ENCODE assay signal across 8 mouse cellular contexts in genomic region chr11:97971232-97971631, GRCm38 (mm10). TPM values are rescaled to one million over a fixed set of nuclear protein-coding genes. Genes with fewer than 3 reads are reported as not detected.
DNase-seq lines count a peak whose midpoint lies in the region; ATAC-seq and TF ChIP-seq lines count a peak whose summit lies in the region.

No protein-coding gene starts in this region.

- no peak overlapping the region for H3K27ac ChIP-seq in cerebellum, adult 2 months (ENCODE audit: insufficient read depth, low read length)
- no peak overlapping the region for H3K27ac ChIP-seq in liver, embryonic 11.5 days (ENCODE audit: low read depth, low read length)

- DNase-seq in cerebellum, adult 2 months: peak; percentile 54 to 64
- DNase-seq in cerebellum, adult 11-12 months: no peak
- peak; percentile 84 for DNase-seq in 3134 (ENCODE audit: extremely low read depth, insufficient read length, low spot score)
- DNase-seq in frontal cortex, postnatal 10 days (ENCODE audit: low spot score in 2 of 2): peak; percentile 71 to 74
- peak; percentile 85 for DNase-seq in heart, postnatal 4 days
- DNase-seq in lung, postnatal 14 days: peak; percentile 70
- DNase-seq in thymus, adult 18-20 months: no peak
- no peak for DNase-seq in liver, embryonic 11.5 days (ENCODE audit: low spot score)

- no peak overlapping the region for H3K9ac ChIP-seq in liver, embryonic 11.5 days (ENCODE audit: low read depth, low read length)

- WGBS in cerebellum, adult 2 months: 4% methylated on average over 7 of the region's 7 CpGs
- 32% methylated on average over 7 of the region's 7 CpGs for WGBS in liver, embryonic 11.5 days

- no peaks in the 10 kb centered on the region for H3K9me3 ChIP-seq in liver, embryonic 11.5 days (ENCODE audit: control insufficient read depth, low read length)

- no peaks in the 10 kb centered on the region for H3K27me3 ChIP-seq in cerebellum, adult 2 months (ENCODE audit: control insufficient read depth, insufficient read depth, low read length)
- no peaks in the 10 kb centered on the region; the same call in 1 of the 2 replicates for H3K27me3 ChIP-seq in liver, embryonic 11.5 days (replicated peaks; ENCODE audit: control insufficient read depth, insufficient read depth, low read length)

- H3K4me3 ChIP-seq in cerebellum, adult 2 months (replicated peaks; ENCODE audit: insufficient read depth, low read depth, low read length): peak overlapping the region; percentile 20
- H3K4me3 ChIP-seq in liver, embryonic 11.5 days (ENCODE audit: low read depth, low read length): no peak overlapping the region

- peaks cover 14% of the 10 kb centered on the region for H3K4me1 ChIP-seq in cerebellum, adult 2 months (ENCODE audit: control insufficient read depth, insufficient read depth, low read length)
- H3K4me1 ChIP-seq in liver, embryonic 11.5 days (replicated peaks; ENCODE audit: control insufficient read depth, insufficient read depth, low read length): no peaks in the 10 kb centered on the region

- TF ChIP-seq POLR2A in cerebellum, adult 2 months (IDR thresholded peaks at IDR 0.05; ENCODE audit: borderline replicate concordance, insufficient read depth, low read length): no peak

- H3K36me3 ChIP-seq in liver, embryonic 11.5 days (ENCODE audit: control insufficient read depth, insufficient read depth, low read length): no peaks in the 10 kb centered on the region

- no peak for ATAC-seq in liver, embryonic 11.5 days (replicated peaks; ENCODE audit: low FRiP score)

- no peak overlapping the region for H3K4me2 ChIP-seq in liver, embryonic 11.5 days

- TF ChIP-seq CTCF in cerebellum, adult 2 months (IDR thresholded peaks at IDR 0.05; ENCODE audit: borderline replicate concordance, insufficient read depth, low read depth, low read length): no peak

RNA-seq across cellular contexts. Expression of gene Plxdc1, which starts 15.0 kb away (rescaled TPM):
- 46.2 and 51.5 TPM in 2 replicates for polyA plus RNA-seq in cerebellum, adult 2 months (2012; rRNA removed)
- total RNA-seq in heart, postnatal 4 days (2021): 1 to 10 TPM; 3.4 to 4.2 TPM
- 0.47 and 0.77 TPM in 2 replicates for polyA plus RNA-seq in liver, embryonic 11.5 days (2014; fragmentation: Nextera tagmentation; extraction: Ambion mirVana)

RNA-seq across cellular contexts. Expression of gene Arl5c, which starts 24.7 kb away (rescaled TPM):
- 2.0 and 2.2 TPM in 2 replicates for polyA plus RNA-seq in cerebellum, adult 2 months (2012; rRNA removed)
- total RNA-seq in heart, postnatal 4 days (2021): 1 to 10 TPM; 1.6 TPM
- polyA plus RNA-seq in liver, embryonic 11.5 days (2014; fragmentation: Nextera tagmentation; extraction: Ambion mirVana): 24.0 and 31.2 TPM in 2 replicates

RNA-seq across cellular contexts. Expression of gene Cacnb1, which starts 51.6 kb away (rescaled TPM):
- polyA plus RNA-seq in cerebellum, adult 2 months (2012; rRNA removed): 34.6 and 37.5 TPM in 2 replicates
- total RNA-seq in heart, postnatal 4 days (2021): 1 to 10 TPM; 7.4 to 7.5 TPM
- 2.1 and 2.2 TPM in 2 replicates for polyA plus RNA-seq in liver, embryonic 11.5 days (2014; fragmentation: Nextera tagmentation; extraction: Ambion mirVana)

RNA-seq across cellular contexts. Expression of gene Rpl19, which starts 55.3 kb away (rescaled TPM):
- polyA plus RNA-seq in cerebellum, adult 2 months (2012; rRNA removed): 746 and 786 TPM in 2 replicates
- 100 to 1,000 TPM; 795 to 849 TPM for total RNA-seq in heart, postnatal 4 days (2021)
- 1,333 and 1,422 TPM in 2 replicates for polyA plus RNA-seq in liver, embryonic 11.5 days (2014; fragmentation: Nextera tagmentation; extraction: Ambion mirVana)

Comparison
In these comparisons a context has a peak if more than half of its experiments do, and no peak if none do; other contexts are left out.
1. DNase-seq: peak in cerebellum, adult 2 months (2 of 2), 3134 (single experiment), frontal cortex, postnatal 10 days (2 of 2), heart, postnatal 4 days (single experiment) and lung, postnatal 14 days (single experiment); none in cerebellum, adult 11-12 months (single experiment), thymus, adult 18-20 months (0 of 2) and liver, embryonic 11.5 days (single experiment).
2. RNA of gene Plxdc1, which starts 15.0 kb away (polyA plus RNA-seq): 46.2 to 51.5 TPM in cerebellum, adult 2 months; 0.47 to 0.77 TPM in liver, embryonic 11.5 days; every median in the first group is over 10 times any median in the second.
3. RNA of gene Cacnb1, which starts 51.6 kb away (polyA plus RNA-seq): 34.6 to 37.5 TPM in cerebellum, adult 2 months; 2.1 to 2.2 TPM in liver, embryonic 11.5 days; every median in the first group is over 10 times any median in the second.